Mouse (Mus musculus): ENCODE data around the gene Prr22.

Prr22 gene

DNA sequence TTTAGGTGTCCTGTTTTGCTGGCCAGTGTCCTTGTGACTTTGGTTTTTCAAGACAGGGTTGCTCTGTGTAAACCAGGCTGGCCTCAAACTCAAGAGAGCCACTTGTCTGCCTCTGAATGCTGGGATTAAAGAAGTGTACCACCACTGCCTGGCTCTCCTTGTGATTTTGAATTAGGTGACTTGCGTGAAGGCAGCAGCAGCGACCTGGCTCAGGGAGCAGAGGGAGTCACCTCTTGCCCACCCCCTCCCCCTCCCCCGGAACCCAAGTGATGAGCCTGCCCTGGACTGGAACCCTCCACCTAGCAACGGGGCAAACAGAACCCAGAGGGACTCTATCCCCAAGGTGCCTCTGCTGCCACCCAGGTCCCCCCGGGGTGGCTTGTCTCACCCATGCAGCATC is at the start of gene Prr22:
TSS of gene Prr22 (plus strand) at position 301 of the 400 bp plus-strand sequence.
- DNase-seq = no peak

DNA sequence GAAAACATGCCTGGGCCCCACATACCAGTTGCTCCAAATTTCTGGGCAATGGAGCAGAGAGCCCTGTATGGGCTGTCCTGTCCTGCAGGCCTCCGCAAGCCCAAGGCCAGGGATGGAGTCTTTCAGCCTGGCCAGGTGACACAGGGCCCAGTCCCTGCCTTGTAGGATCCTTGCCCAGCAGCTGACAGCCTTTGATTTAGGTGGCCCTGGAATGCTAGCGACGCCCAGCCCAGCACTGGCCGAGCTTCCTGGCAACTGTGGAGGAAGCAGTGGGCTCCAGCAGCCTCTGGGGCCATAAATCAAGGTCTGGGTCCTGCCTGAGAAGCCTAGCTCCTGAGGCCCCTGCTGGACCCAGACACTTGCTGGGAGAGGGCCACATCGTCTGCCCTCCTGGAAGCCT is 47.6 kb upstream of the Prr22 start:
- DNase-seq = no peak

DNA sequence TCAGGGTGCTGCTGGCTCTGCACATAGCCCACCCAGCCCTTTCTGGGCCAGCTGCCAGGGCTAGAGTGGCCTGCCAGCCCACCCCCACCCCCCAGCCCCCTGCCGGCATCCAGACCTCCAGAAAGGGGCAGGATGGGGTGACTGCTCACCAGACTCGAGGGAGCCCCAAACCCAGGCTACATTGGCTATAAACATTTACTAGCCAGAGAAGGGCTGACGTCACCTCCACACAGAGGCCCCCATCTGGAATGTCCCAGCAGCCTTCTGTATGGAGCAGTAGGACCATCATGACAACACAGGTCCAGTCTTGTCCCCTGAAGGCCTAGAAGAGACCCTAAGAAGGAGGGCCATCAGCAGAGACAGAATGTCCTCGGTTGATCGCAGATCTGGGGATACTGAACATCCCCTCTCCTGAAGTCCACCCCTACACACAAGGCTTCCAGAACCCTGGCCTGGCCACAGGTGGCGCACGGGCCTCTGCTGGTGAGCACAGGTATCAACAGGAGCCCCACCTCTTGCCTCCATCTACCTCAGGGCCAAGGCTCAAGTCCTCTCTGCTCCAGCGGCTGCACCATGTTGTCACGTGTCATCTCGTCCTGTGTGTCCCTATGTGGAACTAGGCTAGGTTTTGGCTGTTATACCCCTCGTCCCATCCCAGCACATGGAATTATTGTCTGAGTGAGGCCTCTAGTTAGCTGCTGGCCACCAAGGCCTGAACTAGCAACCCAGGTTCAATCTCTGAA is 46.5 kb upstream of the Prr22 start:
- no peak for DNase-seq

DNA sequence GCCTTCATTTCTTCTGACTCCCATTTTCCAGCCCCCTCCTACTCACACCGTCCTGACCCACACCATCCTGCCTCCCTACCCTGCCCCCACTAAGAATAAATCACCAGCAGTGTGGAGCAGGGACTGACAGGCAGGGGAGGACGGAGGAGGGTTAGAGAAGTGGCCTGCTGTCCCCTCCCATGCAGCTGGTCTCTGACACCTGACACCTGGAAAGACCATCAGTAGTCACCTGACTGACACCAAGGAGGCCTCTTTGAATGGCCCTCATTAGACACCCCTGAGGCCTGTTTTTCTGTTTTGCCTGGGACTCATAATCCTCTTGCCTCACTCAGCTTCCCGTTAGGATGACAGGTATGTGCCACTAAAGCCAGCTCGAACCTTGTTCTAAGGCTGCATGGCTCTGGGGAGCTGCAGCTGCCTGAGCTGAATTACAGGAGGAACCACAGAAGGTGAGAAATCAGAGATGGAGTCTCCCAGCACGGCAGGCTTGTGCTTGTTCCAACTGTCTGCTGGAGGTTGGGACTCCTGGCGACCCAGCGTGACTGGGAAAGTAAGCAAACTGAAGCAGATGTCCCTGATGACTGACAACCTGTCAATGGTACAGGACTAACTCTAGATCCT is 42.9 kb upstream of the Prr22 start:
- no peak for DNase-seq

DNA sequence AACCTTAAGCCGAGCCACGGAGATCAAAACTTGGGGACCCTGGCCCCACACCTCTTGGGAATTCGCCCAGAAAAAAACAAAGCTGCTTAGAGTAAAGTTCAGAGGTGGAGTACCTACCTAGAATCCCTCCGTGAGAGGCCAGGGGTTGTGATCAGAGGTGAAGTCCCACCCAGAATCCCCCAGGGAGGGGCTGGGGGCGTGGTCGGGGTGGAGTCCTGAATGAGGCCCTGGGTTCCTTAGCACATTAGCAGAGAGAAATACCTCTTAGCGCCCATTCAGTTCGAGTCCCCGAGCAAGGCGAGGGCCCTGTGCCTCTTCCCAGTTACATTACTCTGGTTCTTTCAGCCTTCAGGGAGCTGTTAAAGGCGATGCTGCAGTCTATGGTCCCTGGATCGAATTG is 42.4 kb upstream of the Prr22 start:
- DNase-seq = no peak

DNA sequence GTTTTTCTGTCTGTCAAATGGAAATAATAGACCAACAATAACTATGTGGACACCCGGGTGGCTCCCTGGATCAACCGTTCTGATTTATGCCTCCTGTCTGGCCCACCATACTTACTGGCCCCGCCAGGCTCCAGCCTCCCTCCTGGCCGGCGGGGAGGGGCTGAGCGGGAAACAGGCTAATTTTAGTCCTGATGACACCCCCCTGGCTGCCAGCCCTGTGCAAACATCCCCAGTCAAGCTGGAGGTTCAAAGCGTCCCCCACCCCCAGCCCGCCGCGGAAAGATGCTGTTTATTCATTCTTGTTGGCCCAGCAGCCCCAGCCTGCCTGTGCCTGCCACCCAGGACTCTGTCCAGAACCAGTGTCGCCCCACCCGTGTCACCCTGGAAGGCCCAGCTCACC is 41.9 kb upstream of the Prr22 start:
- peak; percentile 36 for DNase-seq

DNA sequence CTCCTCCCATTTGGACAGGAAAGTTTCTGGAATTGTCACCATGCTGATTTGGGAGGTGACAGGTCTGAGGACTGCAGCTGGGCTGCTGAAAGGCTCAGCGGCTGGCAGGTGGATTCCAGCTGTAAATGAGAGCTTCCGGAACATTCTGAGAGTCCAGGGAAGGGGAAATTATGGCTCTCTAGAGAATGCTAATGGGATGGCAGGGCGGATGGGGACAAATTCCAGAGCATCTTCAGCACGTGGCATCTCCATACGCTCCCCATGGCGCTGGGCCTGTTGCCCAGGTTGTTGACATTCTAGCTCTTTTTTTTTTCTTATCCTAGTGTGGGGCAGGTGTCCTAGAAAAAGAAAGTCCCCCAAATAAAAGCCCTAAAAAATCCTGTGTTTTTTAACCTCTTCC is 40.9 kb upstream of the Prr22 start:
- DNase-seq = no peak

DNA sequence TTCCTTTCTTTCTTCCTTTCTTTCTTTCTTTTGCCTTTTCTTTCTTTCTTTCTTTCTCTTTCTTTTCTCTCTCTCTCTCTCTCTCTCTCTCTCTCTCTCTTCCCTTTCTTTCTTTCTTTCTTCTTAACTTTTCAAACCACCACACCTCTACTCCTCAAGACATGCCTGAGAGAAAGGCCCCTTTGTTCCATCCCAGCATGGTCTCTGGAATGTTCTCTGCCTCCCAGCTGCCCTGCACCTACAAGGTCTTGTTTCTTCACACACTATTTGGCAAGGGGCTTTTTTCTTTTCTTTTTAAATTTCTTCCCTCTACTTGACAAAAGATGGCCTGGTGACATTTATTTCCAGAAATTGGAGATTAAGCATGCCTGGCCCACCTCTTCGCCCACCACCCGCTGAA is 40.4 kb upstream of the Prr22 start:
- no peak for DNase-seq

DNA sequence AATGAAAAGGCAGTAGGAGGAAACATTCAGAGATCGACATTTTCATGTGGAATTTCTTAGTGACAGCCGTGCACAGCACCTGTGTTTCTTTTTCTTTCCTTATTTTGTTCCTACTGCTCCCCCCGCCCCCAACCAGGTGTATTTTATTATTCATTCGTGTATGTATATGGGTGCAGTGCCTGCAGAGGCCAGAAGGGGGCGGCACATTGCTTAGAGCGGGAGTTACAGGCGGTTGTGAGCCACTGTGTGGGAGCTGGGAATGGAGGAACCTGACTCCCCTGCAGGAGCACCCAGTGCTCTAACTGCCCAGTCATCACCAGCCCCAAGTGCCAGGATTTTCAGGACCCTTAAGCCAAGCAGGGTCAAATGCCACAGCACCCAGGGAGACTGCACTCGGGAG is 33.5 kb upstream of the Prr22 start:
- no peak for DNase-seq

DNA sequence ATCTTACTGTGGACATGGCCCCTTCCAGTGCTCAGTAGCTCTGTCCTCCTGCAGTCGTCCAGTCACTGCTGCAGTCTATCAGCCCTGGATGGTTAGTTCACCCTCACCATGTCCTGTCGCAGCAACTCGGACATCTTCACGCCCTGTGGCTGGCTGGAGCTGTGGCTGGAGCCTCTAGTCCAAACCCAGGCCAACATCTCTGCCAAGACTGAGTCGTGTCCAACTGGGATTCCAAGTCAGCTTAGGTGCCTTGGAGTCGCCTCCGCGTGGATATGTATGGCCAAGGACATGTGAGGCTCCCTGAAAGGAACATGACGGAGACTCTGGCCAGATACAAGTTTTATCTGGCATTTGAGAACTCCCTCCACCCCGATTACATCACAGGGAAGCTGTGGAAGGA is 31.8 kb upstream of the Prr22 start:
- no peak for DNase-seq

DNA sequence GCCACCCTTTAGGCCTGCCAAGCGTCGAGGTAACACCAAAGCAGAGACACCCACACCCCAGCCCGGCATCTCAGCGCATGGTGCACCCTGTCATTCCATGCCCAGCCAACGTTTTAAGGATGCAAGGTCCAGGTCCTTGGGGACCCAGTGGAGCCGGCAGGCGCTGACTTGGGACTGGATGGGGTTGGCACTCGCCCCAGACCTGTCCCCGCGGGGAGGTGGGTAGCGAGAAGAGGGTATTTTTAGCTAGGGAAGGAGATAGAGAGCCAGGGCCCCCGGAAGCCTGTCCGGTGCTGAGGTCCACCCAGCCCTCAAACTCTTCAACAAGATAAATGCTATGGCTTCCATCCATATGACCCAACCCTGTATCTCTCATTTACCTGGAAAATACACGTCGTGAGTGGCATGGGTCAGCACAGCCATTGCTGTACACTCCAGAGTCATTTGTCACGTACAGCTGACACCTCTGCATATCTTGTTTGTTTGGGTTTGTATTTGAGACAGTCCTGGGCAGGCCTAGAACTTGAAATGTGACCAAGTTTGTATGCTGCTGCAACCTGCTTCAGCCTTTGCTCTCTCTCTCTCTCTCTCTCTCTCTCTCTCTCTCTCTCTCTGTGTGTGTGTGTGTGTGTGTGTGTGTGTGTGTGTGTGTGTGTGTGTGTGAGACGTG is 29.8 kb upstream of the Prr22 start:
- no peak for DNase-seq

DNA sequence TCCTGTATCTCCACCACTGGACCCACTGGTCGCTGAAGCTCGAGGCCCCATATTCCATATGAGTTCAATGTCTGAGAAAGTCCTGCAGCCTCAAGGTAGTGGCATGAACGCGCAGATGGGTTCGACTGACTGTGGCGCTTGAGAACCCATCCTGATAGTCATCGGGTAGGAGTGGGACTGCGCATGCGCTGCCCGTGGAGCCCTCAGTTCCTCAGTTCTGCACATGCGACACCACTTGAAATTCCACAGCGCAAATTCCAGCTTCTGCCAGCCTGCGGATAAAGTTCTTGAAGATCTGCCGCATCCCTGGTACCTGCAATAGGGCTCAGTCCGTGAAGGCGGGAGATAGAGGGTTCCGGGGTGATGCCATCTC is 29.3 kb upstream of the Prr22 start:
- no peak for DNase-seq

DNA sequence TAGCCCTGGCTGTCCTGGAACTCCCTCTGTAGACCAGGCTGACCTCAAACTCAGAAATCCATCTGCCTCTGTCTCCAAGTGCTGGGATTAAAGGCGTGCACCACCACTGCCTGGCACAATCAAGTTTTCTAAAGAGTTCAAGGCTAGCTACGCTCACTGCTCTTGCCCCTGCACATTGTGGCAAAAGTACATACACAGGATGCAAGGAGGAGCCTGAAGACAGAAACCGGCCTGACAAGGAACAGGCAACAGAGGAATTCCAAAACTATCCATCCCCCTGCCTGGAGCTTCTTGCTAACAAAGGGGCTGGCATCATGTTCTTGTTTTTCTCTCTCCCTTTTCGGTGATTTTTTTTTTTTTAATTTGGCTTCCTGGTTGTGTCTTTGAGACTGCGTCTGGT is 25.9 kb upstream of the Prr22 start:
- DNase-seq = no peak

DNA sequence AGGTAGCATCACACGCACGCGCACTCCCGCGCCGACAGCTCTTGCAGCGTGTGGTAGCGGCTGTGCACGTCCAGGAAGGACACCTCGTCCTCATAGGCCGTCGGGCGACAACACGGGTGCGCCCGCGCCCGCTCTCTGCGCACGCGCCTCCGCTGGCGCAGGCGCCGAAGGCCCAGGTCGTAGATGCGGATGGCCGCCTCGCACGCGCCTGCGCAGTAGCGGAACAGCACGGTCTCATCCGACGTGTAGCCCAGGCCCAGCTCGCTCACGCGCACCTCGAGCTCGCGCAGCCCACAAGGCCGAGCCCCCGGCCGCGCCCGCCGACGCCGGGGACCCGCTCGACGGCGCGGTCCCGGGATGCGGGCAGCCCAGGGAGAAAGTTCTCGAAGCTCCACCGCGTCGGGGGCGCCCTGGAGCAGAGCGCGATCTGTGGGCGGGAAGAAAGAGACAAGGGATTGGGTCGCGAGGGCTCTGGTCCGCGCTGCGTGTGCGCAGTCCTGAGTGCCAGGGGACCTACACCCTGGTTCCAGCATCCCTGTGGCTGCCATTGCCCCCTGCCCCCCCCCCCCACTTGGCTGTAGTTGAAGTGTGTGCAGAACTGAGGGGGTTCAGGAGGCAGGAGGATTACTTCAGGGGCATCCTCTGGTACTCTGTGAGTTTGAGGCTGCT is 18.5 kb upstream of the Prr22 start:
- peak; percentile 16 for DNase-seq

DNA sequence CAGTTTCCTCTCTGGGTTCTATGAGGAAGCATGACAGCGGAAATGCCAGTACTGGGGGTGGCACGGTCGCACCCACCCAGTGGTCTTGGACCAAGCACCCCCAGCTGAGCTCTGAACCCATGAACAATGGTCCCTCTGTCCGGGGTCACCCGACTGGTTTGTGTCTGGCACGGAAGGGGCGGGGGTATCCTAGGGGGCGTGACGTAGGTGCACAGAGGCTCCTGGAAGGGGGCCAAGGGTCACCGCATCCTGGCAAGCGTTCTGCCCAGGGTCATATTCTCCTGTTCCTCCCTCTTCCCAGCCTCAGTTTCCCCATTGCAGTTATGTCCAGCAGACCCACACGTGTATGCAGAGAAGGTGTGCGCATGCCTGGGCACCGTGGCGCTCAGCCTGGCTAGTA is 16.6 kb upstream of the Prr22 start:
- no peak for DNase-seq

DNA sequence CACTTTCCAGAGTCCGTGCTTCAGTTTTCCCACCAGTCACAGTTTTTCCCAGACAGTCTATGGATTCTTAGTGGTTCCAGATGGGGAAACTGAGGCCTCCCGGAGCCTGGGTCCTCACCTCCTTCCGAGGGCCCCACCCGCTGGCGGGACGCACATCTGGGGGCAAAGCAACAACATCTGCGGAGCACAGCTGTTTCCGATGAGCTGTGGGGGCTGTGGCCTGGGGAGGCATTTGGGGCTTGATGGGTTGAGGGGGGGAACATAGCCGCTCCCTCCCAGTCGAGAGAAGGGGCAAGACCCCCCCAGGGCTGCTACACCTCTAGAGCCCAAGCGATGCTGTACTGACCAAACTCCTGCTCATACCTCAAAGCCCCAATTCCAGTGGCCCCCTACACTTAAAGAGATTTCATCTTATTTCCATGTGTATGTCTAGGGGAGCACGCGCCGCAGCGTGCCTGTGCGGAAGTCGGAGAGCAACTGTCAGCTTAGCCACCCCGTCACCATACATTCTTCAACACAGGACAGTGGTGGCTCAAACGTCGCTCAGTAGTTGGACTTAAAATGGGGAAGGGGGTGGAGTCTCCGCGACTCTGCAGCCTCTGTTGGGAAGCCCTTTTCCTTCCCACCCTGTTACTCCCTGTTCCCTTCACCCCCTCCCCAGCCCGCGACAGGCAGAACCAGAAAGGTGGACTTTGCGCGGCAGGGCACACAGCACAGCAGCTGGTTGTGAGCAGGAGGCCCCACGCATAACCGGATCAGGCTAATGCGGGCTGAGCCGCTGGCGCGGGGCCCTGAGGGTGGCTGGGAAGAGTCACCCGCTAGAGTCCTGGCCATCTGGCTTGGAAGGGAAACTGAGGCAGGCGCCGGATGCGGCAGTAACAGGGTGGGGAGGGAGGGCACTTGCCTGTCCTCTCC is 15.5 kb upstream of the Prr22 start:
- DNase-seq = no peak

DNA sequence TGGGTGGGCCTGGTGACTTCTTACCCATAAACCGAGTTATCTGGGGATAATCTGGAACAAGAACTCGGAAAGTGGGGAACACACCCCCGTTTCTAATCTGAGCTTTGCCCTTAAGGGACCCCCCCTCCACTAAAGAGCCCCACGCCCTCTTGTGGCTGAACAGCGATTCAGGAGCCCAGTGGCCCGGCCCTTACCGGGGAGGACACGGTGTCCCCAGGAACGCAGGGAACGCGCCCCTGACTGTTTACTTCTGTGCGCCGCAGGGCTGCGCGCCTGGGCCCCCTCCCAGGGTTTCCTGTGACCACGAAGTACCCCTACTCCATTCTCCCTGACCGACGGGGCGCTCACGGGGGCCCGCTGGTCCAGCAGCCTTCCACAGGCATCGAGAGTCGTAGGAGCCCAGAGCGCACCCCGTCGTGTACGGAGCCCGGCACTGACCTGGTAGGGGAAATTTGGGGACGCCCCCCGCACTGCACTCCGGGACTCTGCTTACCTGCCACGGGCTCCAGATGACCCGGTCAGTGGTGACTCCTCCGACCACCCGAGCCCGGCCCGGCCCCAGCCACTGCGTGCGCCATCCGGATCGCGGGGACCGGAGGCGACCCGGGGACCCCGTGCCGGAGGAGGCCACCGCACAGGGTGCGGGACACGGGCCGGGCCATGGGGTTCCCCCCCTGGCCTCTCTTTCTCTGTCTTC is 13.2 kb upstream of the Prr22 start:
- DNase-seq = peak; percentile 30

DNA sequence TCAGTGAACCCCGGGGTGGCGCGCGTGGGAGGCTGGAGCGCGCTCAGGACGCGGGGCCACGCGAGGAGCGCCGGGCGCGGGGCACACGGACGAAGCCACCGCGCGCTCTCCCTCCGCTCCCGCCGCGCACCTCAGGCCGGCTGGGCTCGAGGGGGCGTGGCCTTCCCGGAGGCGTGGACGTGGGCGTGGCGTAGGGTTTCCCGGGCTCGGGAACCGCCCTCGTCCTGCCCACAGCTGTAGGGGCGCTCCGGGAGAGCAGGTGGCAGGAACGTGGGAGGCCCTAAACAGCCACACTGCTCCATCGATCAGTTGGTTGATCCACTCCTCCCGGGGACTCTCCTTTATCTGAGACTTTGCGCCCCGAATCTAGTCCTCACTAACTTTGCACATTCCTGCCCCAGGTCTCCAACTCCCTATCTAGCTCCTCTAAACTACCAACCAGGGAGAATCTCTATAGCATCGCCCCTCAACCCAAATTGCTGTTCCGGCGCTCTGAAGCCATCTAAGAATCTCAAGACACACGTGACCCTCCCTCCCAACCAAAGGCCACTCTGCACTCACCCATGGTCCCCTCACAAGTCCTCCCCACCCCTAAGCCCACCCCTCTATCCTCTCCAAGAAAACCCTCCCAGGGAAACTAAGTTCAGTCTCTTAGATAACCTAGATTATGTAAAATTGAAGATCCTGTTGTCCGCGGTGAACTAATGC is 12.5 kb upstream of the Prr22 start, which contains the start of gene Nrtn:
TSS of gene Nrtn (minus strand) at position 115 of the 708 bp plus-strand sequence.
- DNase-seq = peak; percentile 91

DNA sequence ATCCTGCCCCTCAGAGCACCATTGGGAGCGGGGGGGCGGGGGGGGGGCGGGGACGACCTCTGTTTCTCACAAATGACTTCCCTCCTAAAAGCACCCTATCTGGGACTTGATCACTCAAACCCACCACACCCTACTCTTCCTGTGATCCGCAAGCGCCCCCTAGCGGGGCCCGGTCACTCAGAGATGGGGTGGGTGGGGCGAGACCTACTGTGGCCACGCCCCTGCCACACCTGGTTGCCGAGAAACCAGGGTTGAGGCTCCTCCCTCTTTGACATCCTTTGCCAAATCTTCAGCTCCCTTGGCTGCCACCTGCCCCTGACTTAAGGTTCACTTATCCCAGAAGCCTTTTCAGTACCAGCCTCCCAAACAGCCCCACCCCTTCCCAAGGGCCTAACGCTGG is 11.9 kb upstream of the Prr22 start:
- DNase-seq = peak; percentile 85

DNA sequence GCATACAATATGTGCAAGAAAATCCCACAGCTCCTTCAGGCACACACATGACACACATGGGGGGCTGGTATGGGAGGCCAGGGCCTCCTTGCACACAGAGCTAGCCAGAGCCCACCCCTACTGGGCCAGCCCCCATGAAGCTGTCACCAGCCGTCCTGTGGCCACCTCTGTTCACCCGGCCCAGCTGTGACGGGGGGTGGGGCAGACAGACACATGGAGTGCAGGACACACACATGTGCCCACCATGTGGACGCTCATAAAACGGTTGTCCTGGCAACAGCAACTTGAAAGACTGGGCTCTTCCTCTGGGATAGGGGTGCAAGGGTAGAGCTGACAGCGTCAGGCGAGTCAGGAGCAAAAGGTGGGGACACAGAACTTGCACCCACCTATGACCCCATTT is 10.8 kb upstream of the Prr22 start:
- DNase-seq = no peak

DNA sequence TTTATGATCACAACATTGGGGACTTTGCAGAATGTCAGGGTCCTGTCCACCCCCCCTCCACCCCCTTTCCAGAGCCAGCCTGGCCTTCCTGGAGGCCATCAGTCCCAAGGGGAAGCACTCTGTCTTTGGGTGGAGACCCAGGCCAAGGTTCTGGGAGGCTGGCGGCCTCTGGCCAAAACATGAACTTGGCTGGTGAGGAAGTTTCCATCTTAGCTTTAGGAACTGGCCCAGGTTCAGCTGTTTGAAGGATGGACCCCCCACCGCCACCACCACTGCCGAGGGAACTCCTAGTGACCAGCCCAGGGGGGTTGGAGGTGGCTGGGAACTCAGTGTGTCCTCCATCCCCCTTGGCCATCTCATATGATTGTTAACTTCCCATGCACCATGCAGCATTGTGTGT is 9.0 kb upstream of the Prr22 start:
- DNase-seq = no peak

Measured in lung, postnatal 36 days (tissue).